Mouse (Mus musculus) kidney, embryonic 15.5 days (tissue): Measurements from ENCODE around the gene Ambra1. TPM values are rescaled to one million over a fixed set of nuclear protein-coding genes. Genes with fewer than 3 reads are reported as not detected.

Experiments used
- ATAC-seq: fragments of 200-750 bp; cut with Nextera tagmentation; replicated peaks from 2 replicates; pipeline ENCODE4 v1.8.0; 2017; ENCODE audit warnings: moderate TSS enrichment; ENCODE audit not compliant: low FRiP score
- H3K27ac ChIP-seq: fragments of 300-500 bp; sonication (generic); 2 replicates; pipeline ENCODE4 v1.5.1; 2015; ENCODE audit warnings: mild to moderate bottlenecking, inconsistent platforms
- H3K27me3 ChIP-seq: fragments of 300-500 bp; sonication (generic); 2 replicates; pipeline ENCODE4 v1.6.1; 2015; ENCODE audit warnings: inconsistent platforms
- H3K36me3 ChIP-seq: fragments of 300-500 bp; sonication (generic); 2 replicates; pipeline ENCODE4 v1.6.1; 2015; ENCODE audit warnings: inconsistent platforms
- H3K4me1 ChIP-seq: fragments of 300-500 bp; sonication (generic); 2 replicates; pipeline ENCODE4 v1.6.1; 2015; ENCODE audit warnings: inconsistent platforms
- H3K4me2 ChIP-seq: fragments of 300-500 bp; sonication (generic); 2 replicates; pipeline ENCODE4 v1.6.1; 2015; ENCODE audit warnings: moderate library complexity, mild to moderate bottlenecking, inconsistent platforms
- H3K4me3 ChIP-seq: fragments of 300-500 bp; sonication (generic); replicated peaks from 2 replicates; pipeline ENCODE4 v1.5.1; 2015; ENCODE audit warnings: mild to moderate bottlenecking, inconsistent platforms
- H3K9ac ChIP-seq: fragments of 300-500 bp; sonication (generic); 2 replicates; pipeline ENCODE4 v1.6.1; 2015; ENCODE audit warnings: mild to moderate bottlenecking, inconsistent platforms
- H3K9me3 ChIP-seq: fragments of 300-500 bp; sonication (generic); replicated peaks from 2 replicates; pipeline ENCODE4 v1.6.1; 2016; ENCODE audit warnings: inconsistent platforms
- WGBS: fragments of 180-500 bp; shearing (Covaris S2); methylation state at CpG from one replicate; pipeline ENCODE4 v1.1.7; 2015; ENCODE audit warnings: mixed read lengths; 5-methylcytosine and 5-hydroxymethylcytosine counted together
- polyA plus RNA-seq: library from polyadenylated mRNA; unstranded; fragments of >200 nt; fragmentation: Nextera tagmentation; extraction: Ambion mirVana; gene quantifications from 2 replicates; pipeline ENCODE4 v1.2.1, GENCODE M21; 2015

Gene Ambra1
- polyA plus RNA-seq, 1 experiment from 2014 or later: 19.9 TPM

DNA sequence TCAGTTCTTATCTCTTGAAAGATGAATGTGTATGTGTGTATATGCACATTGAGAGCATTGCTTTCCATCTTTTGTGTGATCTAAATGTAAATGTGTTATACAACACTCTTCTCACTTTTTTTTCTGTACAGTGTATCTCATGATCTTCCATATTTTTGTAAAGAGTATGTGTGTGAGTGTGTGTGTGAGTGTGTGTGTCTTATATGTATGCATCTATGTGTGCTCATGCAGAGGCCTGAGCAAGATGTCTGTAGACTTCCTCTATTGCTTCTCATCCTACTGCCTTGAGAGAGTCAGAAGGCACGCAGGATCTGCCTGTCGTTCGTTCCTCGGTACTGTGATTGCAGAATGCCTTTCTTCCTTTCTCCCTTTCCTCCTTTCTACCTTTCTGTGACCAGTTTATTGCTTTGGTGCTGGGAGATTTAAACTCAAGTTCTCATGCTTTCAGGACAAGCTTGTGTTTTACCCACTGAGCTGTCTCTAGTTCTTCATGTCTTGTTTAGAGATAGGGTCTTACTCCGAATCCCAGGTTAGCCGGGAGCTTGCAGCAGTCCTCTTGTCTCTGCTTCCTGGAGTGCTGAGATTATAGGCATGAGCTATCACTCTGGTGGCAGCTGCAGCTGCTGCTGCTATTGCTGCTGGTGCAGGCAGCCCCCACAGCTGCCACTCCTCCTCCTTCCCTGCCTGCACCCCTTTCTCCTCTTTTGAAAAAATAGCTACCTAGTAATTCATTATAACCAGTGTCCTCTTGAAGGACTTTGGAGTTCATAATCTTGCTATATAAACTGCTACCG is 148.7 kb downstream of the Ambra1 start:
- Histone ChIP-seq H3K36me3 (peaks cover 18% of the 10 kb centered on the region; the same call in 1 of the 2 replicates), H3K27ac (no peak overlapping the region), H3K4me3 (no peak overlapping the region), H3K9me3 (no peaks in the 10 kb centered on the region), H3K4me1 (no peaks in the 10 kb centered on the region), H3K27me3 (no peaks in the 10 kb centered on the region), H3K9ac (no peak overlapping the region), H3K4me2 (no peak overlapping the region)
- ATAC-seq: no peak
- WGBS: 72% methylated on average over 7 of the region's 7 CpGs

DNA sequence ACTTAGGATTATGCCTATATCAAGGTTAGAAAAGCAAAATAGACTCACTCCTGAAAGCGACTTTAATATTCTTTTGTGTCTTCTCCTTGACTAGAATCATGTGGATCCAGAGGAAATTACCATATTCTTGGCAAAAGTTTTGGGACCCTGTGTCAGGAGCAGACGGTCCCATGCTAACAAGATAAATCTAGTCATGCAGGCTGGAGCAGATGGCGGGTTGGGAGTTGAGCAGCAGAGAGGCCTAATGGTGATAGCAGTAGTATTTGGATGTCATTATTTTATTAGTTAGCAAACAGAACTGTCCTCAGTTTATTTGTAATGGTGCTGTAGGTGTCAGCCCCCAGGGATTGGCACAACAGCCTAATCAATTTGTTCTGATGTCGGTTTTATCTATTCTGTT is 154.0 kb downstream of the Ambra1 start:
- no peak overlapping the region for H3K9ac ChIP-seq
- no peak overlapping the region for H3K4me3 ChIP-seq
- ATAC-seq: no peak
- H3K27me3 ChIP-seq: no peaks in the 10 kb centered on the region
- H3K9me3 ChIP-seq: no peaks in the 10 kb centered on the region
- no peak overlapping the region for H3K4me2 ChIP-seq
- peaks cover 29% of the 10 kb centered on the region for H3K36me3 ChIP-seq
- WGBS: 85% methylated on average over 4 of the region's 4 CpGs
- no peak overlapping the region for H3K27ac ChIP-seq
- no peaks in the 10 kb centered on the region for H3K4me1 ChIP-seq

DNA sequence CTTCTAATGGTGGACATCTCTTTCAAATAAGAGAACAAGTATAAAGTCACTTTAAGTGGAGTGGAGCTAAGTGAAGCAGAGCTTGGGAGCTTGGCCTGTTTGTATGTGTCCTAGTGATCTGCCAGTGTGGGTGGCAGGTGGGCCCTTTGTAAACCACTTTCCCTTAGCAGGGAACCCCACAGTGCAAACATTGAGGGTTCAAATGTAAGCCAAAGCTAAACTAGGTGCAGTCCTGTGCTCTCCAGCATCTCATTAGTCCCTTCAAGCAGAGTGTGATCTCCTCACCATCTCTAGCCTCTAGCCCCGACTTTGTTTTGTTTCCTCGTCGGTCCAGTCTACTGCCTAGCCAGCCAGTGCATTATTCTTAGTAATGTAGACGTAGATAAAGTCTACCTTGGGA is 154.7 kb downstream of the Ambra1 start:
- no peak for ATAC-seq
- Histone ChIP-seq H3K4me2 (no peak overlapping the region), H3K27ac (no peak overlapping the region), H3K36me3 (peaks cover 33% of the 10 kb centered on the region), H3K4me1 (no peaks in the 10 kb centered on the region), H3K9ac (no peak overlapping the region), H3K9me3 (no peaks in the 10 kb centered on the region), H3K4me3 (no peak overlapping the region), H3K27me3 (no peaks in the 10 kb centered on the region)
- 82% methylated on average over 4 of the region's 4 CpGs for WGBS

DNA sequence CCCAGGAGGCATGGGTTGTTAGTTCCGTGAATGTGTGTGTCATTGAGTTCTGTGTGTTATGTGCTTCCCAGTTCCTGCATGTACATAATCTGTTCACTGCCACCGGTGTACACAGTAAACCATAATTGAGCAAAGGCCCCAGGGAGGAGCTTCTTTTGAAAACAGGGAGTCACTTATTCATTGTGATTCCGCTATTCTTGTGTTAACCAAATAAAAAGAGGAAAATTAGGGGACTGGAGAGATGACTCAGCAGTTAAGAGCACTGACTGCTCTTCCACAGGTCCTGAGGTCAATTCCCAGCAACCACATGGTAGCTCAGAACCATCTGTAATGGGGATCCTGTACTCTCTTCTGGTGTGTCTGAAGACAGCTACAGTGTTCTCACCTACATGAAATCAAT is 164.8 kb downstream of the Ambra1 start:
- WGBS: 85% methylated on average over 3 of the region's 3 CpGs
- no peaks in the 10 kb centered on the region for H3K9me3 ChIP-seq
- ATAC-seq: no peak
- H3K4me1 ChIP-seq: no peaks in the 10 kb centered on the region
- no peaks in the 10 kb centered on the region for H3K27me3 ChIP-seq
- H3K9ac ChIP-seq: no peak overlapping the region
- no peak overlapping the region for H3K4me3 ChIP-seq
- no peak overlapping the region for H3K27ac ChIP-seq
- peaks cover 36% of the 10 kb centered on the region for H3K36me3 ChIP-seq
- no peak overlapping the region for H3K4me2 ChIP-seq

DNA sequence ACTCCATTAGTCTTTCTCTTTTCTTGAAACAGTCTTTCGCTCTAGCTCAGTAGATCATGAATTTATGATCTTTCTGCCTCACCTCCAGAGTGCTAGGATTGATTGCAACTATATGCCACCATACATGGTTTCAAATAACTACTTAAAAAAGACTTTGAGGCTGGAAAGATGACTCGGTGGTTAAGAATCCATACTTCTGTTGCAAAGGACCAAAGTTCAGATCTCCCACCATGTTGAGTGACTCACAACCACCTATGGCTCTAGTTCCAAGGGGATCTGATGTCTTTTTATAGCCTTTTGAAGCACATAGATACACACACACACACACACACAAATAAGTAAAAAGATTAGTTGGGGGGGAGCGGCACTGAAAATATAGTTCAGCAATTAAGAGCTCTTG is 165.5 kb downstream of the Ambra1 start:
- Histone ChIP-seq H3K4me2 (no peak overlapping the region), H3K4me1 (no peaks in the 10 kb centered on the region), H3K27ac (no peak overlapping the region), H3K36me3 (peaks cover 35% of the 10 kb centered on the region), H3K27me3 (no peaks in the 10 kb centered on the region), H3K9me3 (no peaks in the 10 kb centered on the region), H3K9ac (no peak overlapping the region), H3K4me3 (no peak overlapping the region)
- ATAC-seq: no peak
- 83% methylated on average over 3 of the region's 3 CpGs for WGBS

DNA sequence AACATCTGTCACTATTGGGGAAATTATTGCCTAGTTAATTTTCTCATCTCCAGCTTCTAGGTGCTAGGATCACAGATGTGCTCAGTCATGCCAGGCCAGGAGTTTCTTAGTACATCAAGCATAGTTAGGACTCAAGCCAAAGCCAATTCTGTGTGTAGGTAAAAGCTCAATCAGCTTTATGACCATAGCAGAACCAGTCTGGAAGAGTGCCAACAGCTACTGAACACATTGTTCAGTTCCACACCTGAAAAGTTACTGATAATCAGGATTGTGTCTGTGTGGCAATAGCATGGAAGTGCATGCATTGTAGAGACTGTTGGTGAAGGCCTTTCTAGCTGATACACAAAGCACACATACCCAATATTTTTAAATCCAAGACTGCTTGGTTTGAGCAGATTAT is 168.0 kb downstream of the Ambra1 start:
- H3K4me2 ChIP-seq: no peak overlapping the region
- no peaks in the 10 kb centered on the region for H3K27me3 ChIP-seq
- ATAC-seq: no peak
- no peaks in the 10 kb centered on the region for H3K4me1 ChIP-seq
- no peak overlapping the region for H3K4me3 ChIP-seq
- H3K9ac ChIP-seq: no peak overlapping the region
- H3K36me3 ChIP-seq: peaks cover 36% of the 10 kb centered on the region
- no peak overlapping the region for H3K27ac ChIP-seq
- H3K9me3 ChIP-seq: no peaks in the 10 kb centered on the region

DNA sequence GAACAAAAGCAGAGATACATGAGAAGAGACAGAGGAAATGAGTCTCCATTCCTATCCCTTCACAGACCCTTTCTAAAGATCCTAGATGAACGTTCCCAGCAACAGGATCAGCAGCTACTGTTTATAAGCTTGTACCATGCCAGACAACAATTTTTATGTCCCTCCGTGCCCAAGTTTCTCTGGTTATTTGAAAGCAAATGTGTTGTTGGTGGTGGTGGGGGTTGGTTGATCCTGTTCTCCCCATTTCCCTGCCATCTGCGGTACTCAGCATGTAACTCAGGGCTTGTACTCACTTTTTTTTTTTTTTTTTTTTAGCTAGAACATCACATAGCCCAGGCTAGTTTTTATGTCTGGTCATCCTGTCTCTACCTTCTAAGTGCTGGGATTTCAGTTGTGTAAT is 169.2 kb downstream of the Ambra1 start:
- WGBS: 96% methylated on average over 3 of the region's 3 CpGs
- no peak overlapping the region for H3K4me2 ChIP-seq
- ATAC-seq: no peak
- peaks cover 41% of the 10 kb centered on the region for H3K36me3 ChIP-seq
- no peak overlapping the region for H3K27ac ChIP-seq
- no peaks in the 10 kb centered on the region for H3K4me1 ChIP-seq
- H3K4me3 ChIP-seq: no peak overlapping the region
- no peaks in the 10 kb centered on the region for H3K9me3 ChIP-seq
- no peak overlapping the region for H3K9ac ChIP-seq
- H3K27me3 ChIP-seq: no peaks in the 10 kb centered on the region

DNA sequence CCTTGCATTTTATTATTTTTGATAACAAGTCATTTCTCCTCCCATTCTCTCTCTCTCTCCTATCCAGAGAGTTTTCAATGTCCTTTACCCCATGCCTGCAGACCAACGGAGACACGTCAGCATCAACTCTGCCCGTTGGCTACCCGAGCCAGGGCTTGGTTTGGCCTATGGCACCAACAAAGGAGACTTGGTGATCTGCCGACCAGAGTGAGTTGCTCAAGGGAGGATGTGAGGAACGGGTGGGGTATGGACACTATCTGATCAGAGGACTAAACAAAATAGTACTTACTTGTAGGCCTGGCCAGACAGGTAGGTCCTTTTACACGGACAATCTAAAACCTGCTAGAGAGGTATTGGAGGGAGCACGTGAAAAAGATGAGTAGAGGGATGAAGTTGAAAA is 170.5 kb downstream of the Ambra1 start:
- H3K4me2 ChIP-seq: no peak overlapping the region
- 91% methylated on average over 8 of the region's 8 CpGs for WGBS
- no peak overlapping the region for H3K27ac ChIP-seq
- no peak for ATAC-seq
- H3K27me3 ChIP-seq: no peaks in the 10 kb centered on the region
- peaks cover 43% of the 10 kb centered on the region for H3K36me3 ChIP-seq
- H3K9ac ChIP-seq: no peak overlapping the region
- H3K4me1 ChIP-seq: no peaks in the 10 kb centered on the region
- no peaks in the 10 kb centered on the region for H3K9me3 ChIP-seq
- no peak overlapping the region for H3K4me3 ChIP-seq

DNA sequence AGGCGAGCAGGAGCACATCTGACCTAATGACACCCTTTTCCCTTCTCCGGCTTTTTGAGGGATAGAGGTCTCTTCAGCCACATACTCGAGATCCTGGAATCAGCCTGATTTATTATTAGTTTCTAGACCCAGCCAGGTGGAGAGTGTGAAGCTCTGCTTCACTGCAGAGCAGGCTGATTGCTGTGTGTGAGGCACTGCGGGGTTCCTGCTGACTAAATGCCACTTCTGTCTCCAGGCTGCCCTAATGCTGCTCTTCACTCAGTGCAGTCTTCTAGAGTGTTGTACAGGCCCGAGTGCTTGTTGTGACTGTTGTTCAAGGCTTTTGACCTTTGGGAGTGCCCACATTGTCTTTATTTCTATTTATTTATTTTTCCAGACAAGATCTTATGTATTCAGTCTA is 172.4 kb downstream of the Ambra1 start:
- peaks cover 54% of the 10 kb centered on the region for H3K36me3 ChIP-seq
- H3K9ac ChIP-seq: no peak overlapping the region
- WGBS: 44% methylated on average over 5 of the region's 5 CpGs
- no peaks in the 10 kb centered on the region for H3K4me1 ChIP-seq
- no peak overlapping the region for H3K4me3 ChIP-seq
- no peak for ATAC-seq
- no peaks in the 10 kb centered on the region for H3K27me3 ChIP-seq
- H3K9me3 ChIP-seq: no peaks in the 10 kb centered on the region
- H3K27ac ChIP-seq: no peak overlapping the region
- H3K4me2 ChIP-seq: no peak overlapping the region

DNA sequence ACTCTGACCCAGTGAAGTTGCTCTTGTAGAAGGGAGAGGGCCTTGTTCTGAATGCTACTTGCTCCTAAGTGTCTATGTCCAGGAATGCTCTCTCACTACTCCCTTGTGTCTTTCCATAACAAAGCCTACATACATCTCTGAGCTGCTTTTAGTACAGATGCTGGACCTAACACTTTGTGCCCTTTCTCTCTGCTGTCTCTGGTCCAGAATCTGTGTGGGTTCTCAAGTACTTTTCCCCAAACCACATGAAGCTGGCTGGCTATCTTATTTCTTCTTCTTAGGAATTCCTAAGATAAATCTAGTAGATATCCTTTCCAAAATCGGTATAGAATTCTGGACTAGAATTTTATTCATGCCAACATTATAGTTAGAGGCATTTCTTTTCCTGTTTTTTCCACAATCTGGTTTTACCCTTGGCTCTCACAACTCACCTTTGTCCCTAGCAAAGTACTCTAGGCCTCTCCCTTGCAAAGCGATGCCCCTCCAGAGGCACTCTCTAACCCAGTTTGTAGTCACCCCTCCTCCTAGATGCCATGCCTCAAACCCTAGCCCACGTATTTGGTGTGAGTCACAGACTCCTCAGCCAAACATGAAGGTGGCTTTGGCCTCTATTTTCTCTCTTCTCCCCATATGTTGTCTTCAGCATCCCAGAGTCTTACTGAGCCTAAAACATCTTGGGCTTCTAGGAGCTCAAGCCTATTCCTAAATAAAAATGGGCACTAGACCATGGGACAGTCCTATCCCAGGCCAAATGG is 173.4 kb downstream of the Ambra1 start:
- no peak overlapping the region for H3K27ac ChIP-seq
- H3K9ac ChIP-seq: no peak overlapping the region
- no peak overlapping the region for H3K4me3 ChIP-seq
- 88% methylated on average over 3 of the region's 3 CpGs for WGBS
- H3K36me3 ChIP-seq: peaks cover 53% of the 10 kb centered on the region
- no peaks in the 10 kb centered on the region for H3K4me1 ChIP-seq
- no peaks in the 10 kb centered on the region for H3K9me3 ChIP-seq
- no peaks in the 10 kb centered on the region for H3K27me3 ChIP-seq
- H3K4me2 ChIP-seq: no peak overlapping the region
- no peak for ATAC-seq

DNA sequence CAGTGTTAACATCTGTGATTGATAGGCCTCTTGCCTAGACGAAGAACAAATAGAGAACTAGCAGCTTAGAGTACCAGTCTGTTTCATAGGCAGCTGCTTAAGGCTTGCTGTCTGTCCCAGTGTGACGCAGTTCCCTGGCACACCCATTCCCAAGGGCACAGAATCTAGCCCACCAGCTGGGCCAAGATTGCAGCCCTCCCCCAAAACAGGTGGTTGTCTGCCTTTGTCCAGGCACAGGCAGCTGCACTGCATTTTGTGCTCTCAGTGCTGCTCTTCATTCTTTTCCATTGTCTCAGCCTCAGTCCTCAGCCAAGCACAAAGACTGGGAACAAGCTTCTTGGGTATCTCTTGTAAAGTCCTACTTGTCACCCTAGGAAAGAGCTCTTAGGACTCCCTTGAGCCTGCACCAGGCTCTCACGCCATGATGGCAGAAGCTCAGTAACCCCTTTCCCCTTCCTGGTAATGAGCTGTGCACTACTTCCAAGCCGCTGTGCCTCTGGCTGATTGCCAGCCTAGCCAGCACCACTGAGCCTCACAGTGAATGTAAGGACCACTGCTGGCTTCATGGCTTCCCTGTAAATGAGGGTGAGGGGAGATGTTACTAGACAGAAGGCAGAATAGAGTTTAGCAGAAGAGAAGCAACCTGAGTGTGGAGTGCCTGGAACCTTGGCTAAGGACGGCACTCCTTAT is 174.8 kb downstream of the Ambra1 start:
- ATAC-seq: no peak
- Histone ChIP-seq H3K9ac (no peak overlapping the region), H3K4me1 (no peaks in the 10 kb centered on the region), H3K27ac (no peak overlapping the region), H3K27me3 (no peaks in the 10 kb centered on the region), H3K4me3 (no peak overlapping the region), H3K4me2 (no peak overlapping the region), H3K9me3 (no peaks in the 10 kb centered on the region), H3K36me3 (peaks cover 62% of the 10 kb centered on the region)
- WGBS: 79% methylated on average over 5 of the region's 5 CpGs

DNA sequence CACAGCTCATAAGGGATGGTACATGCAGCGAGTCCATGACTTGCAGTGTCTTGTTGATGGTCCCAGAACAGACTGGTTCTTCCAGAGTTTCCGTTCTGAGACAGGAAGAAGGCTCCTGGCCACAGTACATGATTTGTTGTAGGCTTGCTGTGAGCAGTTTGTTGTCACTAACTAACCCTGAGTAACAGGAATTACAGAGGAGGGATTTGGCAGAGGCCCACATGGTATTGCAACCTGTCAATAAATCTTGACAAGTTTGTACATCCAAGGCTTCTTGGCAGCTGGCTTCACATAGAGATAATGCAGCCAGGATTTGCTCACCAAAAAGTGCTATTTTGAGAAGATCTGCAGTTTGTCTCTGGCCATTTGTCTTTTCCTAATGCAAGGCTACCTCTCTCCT is 176.2 kb downstream of the Ambra1 start:
- 89% methylated on average over 2 of the region's 2 CpGs for WGBS
- Histone ChIP-seq H3K9ac (no peak overlapping the region), H3K4me1 (no peaks in the 10 kb centered on the region), H3K27me3 (no peaks in the 10 kb centered on the region), H3K4me2 (no peak overlapping the region), H3K27ac (no peak overlapping the region), H3K9me3 (no peaks in the 10 kb centered on the region), H3K36me3 (peaks cover 64% of the 10 kb centered on the region), H3K4me3 (no peak overlapping the region)
- ATAC-seq: no peak
